Mouse (Mus musculus): ENCODE measurements around the gene Clcn1.

Clcn1 gene

DNA sequence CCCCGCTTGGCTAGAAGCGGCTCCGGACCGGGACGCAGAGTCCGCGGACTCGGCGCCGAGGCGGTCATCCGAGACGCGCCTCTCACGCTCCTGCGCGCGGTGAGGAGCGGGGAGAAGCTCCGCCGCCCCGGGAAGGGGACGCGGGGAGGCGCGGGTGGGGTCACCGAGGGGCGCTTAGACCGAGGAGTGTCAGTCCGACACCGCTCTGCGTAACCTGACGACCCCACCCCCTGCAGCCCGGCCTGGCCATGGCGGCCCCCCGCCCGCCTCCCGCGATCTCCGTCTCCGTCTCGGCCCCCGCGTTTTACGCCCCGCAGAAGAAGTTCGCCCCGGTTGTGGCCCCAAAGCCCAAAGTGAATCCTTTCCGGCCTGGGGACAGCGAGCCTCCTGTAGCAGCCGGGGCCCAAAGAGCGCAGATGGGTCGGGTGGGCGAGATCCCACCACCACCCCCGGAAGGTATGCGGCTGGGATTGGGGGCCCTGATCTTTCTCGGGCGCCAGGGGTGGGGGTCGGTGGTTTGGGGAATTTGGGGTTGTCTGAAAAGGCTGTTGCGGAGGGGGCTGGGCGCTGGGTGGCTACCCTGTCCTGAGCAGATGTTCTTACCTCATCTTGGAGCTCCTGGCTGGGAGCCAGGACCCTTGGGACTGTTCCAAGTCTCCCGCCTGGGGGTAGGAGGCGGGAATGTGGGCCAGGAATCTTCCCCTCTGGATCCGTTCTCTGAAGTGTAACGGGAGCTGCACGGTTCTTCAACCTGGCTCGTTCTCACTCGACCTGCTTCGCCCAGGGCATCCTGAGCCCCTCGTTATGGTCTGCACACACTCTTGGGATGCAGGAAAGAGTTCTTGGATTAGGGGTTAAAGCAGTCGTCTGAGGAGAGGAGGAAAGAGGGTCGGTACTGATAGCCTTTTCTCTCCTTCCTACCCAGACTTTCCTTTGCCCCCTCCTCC is 63.8 kb downstream of the Clcn1 start:
- DNase-seq (ENCODE audit: low spot score in 2 of 2), result peak; percentile 58 to 62

DNA sequence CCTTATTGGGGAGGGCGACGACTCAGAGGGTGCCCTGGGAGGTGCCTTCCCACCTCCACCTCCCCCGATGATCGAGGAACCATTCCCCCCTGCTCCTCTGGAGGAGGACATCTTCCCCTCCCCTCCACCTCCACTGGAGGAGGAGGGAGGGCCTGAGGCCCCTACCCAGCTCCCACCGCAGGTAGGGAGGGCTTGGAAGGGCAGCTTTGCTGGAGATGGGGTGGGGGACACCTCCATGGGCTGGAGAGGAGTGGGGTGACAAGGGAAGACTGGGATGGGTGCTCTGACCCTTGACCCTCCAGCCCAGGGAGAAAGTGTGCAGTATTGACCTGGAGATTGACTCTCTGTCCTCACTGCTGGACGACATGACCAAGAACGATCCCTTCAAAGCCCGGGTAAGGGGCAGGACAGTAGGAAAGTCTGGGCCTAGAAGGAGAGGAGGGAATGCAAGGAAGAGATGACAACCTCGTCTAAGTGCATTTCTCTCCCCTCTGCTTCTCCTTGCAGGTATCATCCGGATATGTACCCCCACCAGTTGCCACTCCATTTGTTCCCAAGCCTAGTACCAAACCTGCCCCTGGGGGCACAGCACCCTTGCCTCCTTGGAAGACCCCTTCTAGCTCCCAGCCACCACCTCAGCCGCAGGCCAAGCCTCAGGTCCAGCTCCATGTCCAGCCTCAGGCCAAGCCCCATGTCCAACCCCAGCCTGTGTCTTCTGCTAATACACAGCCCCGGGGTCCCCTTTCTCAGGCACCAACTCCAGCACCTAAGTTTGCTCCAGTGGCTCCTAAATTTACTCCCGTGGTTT is 64.7 kb downstream of the Clcn1 start:
- no peak for DNase-seq (ENCODE audit: low spot score in 2 of 2)

DNA sequence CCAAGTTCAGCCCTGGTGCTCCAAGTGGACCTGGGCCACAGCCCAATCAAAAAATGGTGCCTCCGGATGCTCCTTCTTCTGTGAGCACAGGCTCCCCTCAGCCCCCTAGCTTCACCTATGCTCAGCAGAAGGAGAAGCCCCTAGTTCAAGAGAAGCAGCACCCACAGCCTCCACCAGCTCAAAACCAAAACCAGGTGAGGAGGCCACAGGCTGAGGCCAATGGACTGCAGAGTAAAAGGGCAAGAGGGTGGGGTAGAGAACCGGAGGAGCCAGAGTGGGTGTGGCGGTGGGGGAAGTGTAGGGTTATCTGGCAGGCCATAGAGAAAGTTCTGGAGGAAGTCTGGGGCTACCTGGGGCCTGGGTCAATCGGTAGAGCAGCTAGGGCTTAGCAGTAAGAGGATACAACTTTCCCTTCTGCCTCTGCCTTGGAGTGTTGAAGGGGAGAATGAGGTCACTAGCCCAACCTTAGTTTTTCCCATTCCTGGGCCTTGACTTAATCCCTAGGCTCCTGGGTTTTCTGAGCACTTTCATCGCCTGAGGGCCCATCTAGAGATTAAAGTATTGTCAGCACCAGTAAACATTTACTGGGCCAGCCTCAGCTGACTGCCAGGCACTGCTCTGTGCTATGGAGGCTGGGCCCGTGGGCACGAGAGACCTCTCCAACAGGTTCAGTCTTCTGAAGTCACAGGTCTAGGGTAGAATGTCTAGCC is 65.4 kb downstream of the Clcn1 start:
- no peak for DNase-seq (ENCODE audit: low spot score in 2 of 2)

DNA sequence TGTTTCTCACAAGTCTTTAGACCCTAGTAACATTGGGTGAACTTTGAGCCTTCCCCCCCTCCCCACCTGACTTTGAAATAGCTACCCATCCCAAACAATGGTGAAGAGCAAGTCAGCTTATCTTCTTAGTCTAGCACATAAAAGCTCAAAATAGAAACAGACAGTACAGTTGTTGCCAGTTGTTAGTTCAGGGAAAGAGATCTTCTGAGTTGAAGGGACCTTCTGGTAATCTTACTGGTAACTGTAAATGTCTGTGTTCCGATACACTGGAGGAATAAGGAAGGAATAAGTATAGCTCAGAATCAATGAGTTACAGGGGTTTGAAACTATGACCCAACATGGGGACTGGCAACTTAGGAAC is 66.0 kb downstream of the Clcn1 start:
- no peak for DNase-seq (ENCODE audit: low spot score in 2 of 2)

DNA sequence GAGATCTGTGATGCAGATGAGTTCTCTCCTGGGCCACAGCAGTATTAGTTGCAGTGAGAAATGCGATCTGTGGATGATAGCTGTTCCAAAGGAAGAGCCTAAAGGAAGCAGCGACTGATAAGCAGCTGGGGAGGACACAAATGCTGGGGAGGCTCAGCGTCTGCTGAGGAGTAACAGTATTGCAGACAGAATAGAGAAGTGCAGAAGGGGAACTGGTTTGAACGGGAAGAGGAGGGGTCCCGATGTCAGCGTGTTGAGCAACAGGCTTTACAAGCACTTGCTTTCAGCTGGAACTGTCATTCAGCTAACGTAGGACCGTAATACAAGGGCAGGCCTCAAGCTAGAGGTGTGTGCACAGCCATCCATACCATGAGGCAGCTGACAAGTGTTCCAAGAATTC is 66.7 kb downstream of the Clcn1 start:
- no peak for DNase-seq (ENCODE audit: low spot score in 2 of 2)

DNA sequence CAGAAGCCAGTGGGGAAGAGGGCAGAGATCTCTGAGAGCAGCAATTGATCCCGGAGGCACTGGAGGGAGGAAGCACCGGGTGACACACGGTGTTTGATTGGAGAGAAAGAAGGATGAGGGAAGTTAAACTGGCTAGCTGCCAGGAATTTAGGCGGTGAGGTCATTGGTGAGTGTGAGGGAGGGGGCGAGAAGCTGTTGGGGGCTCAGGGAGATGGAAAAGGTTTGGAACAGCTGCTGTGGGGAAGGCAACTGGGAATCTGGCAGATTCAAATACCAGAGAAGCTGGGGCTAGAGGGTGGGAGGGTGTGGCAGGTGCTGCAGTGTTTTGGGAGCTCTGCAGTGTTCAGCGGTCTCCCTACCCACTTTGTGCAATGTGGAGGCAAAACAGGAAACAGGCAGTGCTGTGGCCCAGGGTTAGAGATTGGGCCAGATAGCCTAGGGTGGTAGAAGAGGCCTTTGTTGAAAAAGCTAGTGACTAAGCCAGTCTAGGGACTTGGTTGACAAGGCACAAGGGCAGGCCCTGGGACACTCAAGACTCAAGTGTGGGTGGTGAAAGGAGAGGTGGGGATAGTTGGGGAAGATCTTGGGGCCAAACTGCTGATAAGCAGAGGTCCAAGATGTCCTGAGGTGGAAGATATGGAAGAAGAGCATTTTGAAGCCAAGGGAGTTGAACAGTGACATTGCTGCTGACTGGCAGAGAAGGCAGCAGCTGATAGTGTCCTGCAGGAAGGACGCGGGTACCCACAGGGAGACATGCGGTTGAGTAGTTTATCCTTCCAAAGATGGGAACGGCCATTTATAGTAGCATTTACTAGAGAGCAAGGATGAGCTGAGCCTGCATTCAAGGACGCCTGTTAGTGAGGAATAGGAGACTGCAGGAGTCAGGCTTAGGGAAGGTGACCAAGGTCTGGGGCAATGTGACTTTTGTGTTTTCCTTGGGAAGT is 67.9 kb downstream of the Clcn1 start:
- DNase-seq (ENCODE audit: low spot score in 2 of 2), result no peak

DNA sequence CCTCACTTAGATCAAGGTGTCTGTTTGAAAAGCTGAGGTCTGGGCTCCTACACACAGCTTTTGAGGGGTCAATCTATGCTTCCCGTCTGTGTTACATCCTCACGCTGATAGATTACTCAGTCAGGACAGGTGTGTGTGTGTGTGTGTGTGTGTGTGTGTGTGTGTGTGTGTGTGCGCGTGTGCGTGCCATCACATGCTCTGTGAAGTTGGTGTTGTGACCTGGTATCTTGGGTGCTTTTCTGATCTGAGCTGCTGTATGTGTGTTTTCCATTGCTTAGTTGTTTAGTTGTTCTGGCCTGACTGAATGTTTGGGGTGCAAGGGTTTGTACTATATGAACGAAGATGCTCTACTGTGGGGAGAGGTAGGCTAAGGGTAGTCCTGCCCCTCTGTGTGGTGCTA is 68.9 kb downstream of the Clcn1 start:
- no peak for DNase-seq (ENCODE audit: low spot score in 2 of 2)

DNA sequence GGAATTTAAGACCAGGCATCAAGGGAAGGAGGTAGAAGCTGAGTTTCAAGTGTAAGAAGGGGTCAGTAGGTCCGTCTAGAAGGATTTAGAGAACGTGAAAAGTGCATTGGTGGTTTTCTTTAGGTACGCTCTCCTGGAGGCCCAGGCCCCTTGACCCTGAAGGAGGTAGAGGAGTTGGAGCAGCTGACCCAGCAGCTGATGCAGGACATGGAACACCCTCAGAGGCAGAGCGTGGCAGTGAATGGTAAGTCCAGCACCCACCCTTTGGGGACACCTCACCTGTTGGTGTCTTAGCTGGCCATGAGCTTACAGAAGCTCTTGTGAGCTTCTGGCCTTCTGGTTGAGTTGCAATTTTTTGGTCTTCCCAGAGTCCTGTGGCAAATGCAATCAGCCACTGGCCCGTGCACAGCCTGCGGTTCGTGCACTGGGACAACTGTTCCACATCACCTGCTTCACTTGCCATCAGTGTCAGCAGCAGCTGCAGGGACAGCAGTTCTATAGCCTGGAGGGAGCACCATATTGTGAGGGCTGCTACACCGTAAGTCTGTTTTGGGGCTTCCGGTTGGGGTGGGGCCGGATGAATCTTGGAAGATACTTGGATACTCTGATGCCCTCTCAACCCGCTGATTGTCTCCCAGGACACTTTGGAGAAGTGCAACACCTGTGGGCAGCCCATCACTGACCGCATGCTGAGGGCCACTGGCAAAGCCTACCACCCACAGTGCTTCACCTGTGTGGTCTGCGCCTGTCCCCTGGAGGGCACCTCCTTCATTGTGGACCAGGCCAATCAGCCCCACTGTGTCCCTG is 69.5 kb downstream of the Clcn1 start:
- DNase-seq (ENCODE audit: low spot score in 2 of 2), result no peak

DNA sequence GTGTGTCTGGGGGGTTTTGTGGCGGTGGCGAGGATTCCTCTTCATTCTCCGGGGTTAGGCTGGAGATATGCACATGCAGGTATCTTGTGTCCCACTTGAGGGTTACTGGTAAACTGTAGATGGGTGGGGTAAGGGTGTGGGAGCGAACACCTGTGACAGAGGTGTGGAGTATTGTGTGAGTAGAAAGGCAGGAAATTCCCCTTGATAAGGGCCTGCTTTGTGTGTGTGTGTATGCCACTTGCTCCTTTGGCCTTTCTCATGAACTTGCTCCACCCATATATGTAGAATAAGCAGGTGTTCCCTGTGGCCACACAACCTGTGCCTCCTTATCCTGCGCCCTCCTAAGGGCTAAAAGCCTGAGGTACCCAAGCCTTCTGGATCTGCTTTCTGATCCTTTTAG is 70.4 kb downstream of the Clcn1 start:
- no peak for DNase-seq (ENCODE audit: low spot score in 2 of 2)

DNA sequence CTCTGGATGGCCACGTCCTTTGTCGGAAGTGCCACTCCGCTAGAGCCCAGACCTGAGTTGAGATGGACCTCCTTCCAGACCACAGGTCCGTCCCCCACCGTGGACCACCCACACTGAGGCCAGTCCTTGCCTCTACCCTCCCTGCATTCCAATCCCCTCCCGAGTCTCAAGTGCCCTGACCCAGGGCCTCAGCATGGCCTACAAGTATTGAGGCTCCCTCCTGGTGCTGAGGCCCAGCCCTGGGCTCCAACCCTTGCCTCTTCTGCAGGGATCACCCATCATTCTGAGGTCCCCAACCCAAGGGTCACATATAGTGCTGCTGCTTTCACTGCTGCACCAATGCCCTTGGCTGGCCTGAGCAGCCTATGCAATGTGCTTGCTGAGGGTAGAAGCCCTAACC is 71.4 kb downstream of the Clcn1 start:
- no peak for DNase-seq (ENCODE audit: low spot score in 2 of 2)

DNA sequence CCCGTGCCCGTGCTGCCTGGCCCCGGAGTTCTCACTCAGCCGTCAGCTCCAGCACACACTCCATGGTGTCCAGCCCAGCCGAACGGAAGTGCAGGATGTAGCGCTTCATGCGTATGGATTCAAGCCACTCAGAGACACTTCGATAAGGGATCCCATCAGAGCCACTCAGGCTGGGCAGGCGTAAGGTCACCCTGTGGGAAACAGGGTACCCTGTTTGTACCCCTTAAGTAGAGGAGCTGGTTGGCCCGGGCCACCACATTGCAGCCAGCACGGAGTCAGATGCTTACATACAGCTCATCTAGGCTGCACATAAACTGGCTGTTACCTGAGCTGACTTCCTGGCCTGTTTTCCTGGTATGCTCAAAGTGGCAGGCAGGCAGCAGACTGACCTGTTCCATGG is 72.4 kb downstream of the Clcn1 start:
- DNase-seq (ENCODE audit: low spot score in 2 of 2), result no peak

DNA sequence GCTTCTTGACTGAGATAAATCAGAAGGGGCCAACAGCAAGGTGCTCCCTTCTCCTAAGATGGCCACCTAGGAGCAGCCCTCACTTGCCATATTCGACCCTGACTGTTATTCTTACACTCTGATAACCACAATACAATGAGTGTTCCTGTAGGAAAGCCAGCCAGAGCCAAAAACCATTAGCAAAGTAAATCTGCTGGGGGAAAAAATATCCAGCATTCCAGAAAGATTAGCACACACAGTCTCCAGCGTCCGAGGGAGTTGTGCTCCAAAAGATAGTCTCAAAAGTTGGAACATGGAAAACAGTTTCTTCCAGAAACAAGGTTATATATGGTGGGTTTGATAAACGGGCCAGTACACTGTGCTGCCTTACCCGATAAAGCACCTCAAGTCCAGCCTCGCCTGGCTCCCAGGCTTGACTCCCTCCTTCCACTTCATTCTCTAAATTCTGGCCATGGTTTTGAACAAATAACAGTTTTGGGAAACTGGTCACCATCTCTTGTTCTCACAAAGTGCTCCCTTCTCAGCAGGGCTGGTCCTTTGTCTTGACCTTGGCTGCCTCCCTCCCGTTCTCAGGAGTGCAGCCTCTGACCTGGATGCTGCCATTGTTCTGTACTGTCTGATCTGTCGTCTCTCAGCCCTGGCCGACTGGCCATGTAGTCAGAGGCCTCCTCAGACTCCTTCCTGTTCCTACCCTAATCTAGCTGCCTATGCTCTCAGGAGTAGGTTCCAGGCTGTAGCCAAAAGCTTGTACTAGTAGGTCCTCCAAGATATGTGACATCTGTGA is 73.1 kb downstream of the Clcn1 start:
- DNase-seq (ENCODE audit: low spot score in 2 of 2), result no peak

DNA sequence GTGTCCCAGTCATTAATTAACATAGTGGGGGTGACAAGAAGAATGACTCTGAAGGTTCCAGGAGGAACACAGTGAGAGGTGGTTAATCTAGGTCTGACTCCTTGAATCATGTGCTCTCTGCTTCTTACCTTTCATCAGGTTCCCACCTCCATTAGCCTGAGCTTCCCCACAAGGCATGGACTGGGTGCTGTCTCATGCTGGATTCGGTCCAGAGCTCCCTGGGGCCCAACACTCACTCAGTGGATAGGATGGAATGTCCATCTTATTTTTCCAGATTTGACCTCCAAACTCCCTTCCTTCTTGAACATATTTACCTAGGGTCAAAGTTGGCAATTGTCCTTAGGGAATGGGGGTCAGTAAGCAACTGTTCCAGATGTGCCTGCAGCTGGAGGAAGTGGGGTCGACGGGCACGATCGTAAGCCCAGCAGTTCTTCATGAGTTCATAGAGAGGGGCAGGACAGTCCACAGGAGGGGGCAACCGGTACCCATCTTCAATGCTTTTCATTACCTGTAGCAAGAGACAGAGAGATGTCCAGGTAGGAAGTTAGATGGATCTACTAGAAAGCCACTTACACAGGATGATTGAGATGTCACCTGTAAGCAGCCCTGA is 73.9 kb downstream of the Clcn1 start:
- DNase-seq (ENCODE audit: low spot score in 2 of 2), result no peak

DNA sequence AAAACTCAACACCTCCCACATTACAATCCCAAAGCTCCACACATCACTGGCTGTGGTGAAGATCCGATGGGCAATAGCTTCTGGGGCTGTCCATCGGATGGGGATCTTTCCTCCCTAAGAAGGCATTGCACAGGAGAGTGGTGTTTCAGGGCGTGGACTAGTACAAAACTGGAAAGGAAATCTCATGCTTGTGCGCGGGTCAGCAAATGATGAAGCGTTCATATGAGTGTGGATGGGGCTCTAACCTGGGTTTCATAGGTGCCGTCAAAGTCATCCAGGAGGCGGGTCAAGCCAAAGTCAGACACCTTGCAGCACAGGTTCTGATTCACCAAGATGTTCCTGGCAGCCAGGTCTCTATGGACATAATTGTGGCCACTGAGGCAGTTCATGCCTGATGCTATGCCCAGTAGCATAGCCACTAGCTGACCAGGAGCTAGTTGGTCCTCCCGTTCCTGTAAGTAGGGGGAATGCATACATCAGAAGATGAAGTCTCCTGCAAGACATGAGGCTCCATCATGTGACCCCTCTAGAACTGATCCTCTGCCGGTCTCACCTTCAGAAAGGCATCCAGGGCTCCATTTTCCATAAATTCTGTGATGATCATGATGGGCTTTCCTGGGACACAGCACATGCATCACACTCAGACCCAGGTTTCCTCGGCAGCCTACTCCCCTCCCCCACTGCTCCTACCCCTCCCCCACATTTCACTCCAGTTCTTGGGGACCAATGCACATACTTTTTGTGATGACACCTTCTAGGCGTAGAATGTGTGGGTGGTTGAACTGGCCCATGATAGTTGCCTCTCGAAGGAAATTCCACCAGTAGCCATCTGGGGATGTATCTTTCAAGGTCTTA is 74.8 kb downstream of the Clcn1 start:
- no peak for DNase-seq (ENCODE audit: low spot score in 2 of 2)

DNA sequence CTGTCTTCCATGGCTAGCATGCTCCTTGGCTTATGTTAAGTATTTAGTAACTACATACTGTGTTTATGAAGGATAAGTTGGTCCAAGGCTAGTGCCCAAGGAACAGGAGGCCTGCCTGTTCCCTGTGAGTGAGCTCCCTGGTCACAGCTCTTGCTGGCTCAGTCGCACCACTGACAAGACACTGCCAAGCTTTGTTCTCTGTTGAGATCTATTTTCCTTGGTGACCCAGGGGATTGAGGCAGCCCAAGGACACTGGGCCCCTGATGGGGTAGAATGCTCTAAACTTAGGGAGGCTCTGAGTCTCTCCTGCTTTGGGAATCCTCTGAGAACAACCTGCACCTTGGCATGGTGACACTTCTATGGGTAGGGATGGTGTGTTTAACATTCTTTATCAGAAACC is 75.6 kb downstream of the Clcn1 start:
- no peak for DNase-seq (ENCODE audit: low spot score in 2 of 2)

DNA sequence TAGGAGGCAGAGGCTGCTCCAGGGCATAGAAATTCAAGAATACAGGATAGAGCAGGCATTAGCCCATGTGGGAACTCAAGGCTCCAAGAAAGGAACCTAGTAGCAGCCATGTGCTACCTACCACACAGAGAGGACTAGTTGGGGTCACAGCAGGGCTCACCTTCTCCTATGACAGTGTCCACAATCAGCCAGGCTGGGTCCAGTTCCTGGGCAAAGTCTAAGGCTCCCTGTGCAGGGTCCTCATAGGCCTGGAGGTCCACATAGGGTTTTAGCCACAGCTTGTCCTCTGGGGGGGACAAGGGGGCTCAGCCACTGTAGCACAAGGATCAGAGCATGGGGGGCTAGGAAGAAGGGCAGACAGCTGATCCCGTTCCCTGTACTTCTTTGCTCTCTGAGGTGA is 76.0 kb downstream of the Clcn1 start:
- no peak for DNase-seq (ENCODE audit: low spot score in 2 of 2)

DNA sequence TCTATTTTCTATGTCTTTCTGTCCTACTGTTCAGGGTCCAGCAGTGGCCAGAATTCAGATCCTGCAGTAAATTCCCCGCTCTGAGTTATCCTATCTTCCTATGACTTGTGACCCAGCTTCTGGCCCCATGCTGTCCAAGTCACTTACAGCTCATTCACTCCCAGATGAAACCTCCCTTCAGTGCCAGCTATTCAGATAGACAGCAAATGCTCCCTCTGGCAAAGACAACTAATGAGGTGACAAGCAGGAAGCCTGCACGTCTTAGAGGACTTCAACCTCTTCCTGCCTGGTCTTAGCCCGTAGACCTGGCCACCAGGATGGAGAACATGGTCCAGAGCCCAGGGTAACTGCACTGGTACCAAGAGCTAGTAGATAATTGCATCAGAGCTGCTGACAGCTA is 76.5 kb downstream of the Clcn1 start:
- DNase-seq (ENCODE audit: low spot score in 2 of 2), result no peak

DNA sequence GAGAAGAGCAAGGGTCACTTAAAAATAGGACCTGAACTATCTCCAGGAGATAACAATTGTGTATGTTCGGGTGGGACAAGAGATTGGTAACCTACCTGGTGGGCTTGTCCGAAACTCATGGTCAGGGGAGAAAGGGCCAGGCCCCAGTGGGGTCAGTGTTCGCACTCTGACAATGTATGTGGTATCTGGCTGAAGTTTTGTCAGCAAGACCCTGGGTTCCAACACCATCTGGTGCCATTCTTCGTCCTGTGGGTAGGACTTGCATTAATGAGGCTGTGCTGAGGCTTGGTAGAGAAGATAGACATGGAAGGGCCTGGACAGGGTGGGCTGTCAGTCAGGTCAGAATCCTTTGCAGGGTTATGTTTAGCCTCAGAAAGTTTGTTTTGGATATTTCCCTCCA is 77.6 kb downstream of the Clcn1 start:
- DNase-seq (ENCODE audit: low spot score in 2 of 2), result no peak

Data from frontal cortex, postnatal 25 days (tissue).